Comparison of ENCODE assay signal across 9 mouse cellular contexts in genomic region chr11:100282549-100282948, GRCm38 (mm10). TPM values are rescaled to one million over a fixed set of nuclear protein-coding genes. Genes with fewer than 3 reads are reported as not detected.
DNase-seq lines count a peak whose midpoint lies in the region; ATAC-seq and TF ChIP-seq lines count a peak whose summit lies in the region.
"Had no signal": no experiment of that assay in that cellular context is flagged by ENCODE, and none has a peak within 500 bp of the region (broad histone marks: within the 10 kb centered on the region; RNA-seq: fewer than 3 reads in every experiment).

No protein-coding gene starts in this region.

- no peak overlapping the region for H3K27ac ChIP-seq in lung, postnatal 0 days (ENCODE audit: low read length)

- peak; percentile 16; the same call in 1 of the 2 replicates for ATAC-seq in lung, postnatal 0 days

- H3K4me2 ChIP-seq in lung, postnatal 0 days (replicated peaks; ENCODE audit: low read depth, low read length) = no peak overlapping the region

- H3K27me3 ChIP-seq in lung, postnatal 0 days (replicated peaks; ENCODE audit: insufficient read depth, low read length) = no peaks in the 10 kb centered on the region

- no peaks in the 10 kb centered on the region; the same call in 1 of the 2 replicates for H3K4me1 ChIP-seq in lung, postnatal 0 days (ENCODE audit: insufficient read depth, low read depth, low read length)

- H3K36me3 ChIP-seq in lung, postnatal 0 days (ENCODE audit: insufficient read depth, low read length) = no peaks in the 10 kb centered on the region

- no peaks in the 10 kb centered on the region for H3K9me3 ChIP-seq in lung, postnatal 0 days (ENCODE audit: low read length)

- no peak for TF ChIP-seq EP300 in lung, postnatal 0 days (IDR thresholded peaks at IDR 0.05)

- H3K9ac ChIP-seq in lung, postnatal 0 days (replicated peaks; ENCODE audit: low read depth) = no peak overlapping the region

- 25% methylated on average over 10 of the region's 10 CpGs for WGBS in lung, postnatal 0 days

- H3K4me3 ChIP-seq in lung, postnatal 0 days (ENCODE audit: low read depth, low read length) = no peak overlapping the region

- peak; percentile 72 to 76 for DNase-seq in B cell, adult 2 months
- DNase-seq in adipocyte (ENCODE audit: low spot score) = peak; percentile 88
- peak; percentile 89 for DNase-seq in embryo, embryonic 10.5 days (ENCODE audit: low spot score)
- DNase-seq in heart, adult 8-10 months (ENCODE audit: low spot score) = peak; percentile 62
- peak; percentile 83 to 89 for DNase-seq in kidney, postnatal 25 days
- peak; percentile 84 for DNase-seq in lung, postnatal 0 days (ENCODE audit: low spot score)
- DNase-seq in ovary, postnatal 36 days (ENCODE audit: low spot score) = peak; percentile 82
- DNase-seq in thymus, postnatal 14 days = peak; percentile 76

- TF ChIP-seq CTCF in lung, postnatal 0 days (IDR thresholded peaks at IDR 0.05) = peak; percentile 91

RNA-seq across cellular contexts. Expression of gene Krt42, which starts 12.9 kb away (rescaled TPM):
- total RNA-seq in heart, adult 8-10 months (2022) = not detected
- not detected in 2 replicates for polyA plus RNA-seq in lung, postnatal 0 days (2015; fragmentation: Nextera tagmentation; extraction: Ambion mirVana)

RNA-seq across cellular contexts. Expression of gene Krt17, which starts 21.7 kb away (rescaled TPM):
- total RNA-seq in heart, adult 8-10 months (2022) = not detected
- polyA plus RNA-seq in lung, postnatal 0 days (2015; fragmentation: Nextera tagmentation; extraction: Ambion mirVana) = 0.58 and 0.65 TPM in 2 replicates

RNA-seq across cellular contexts. Expression of gene Krt16, which starts 33.8 kb away (rescaled TPM):
- not detected for total RNA-seq in heart, adult 8-10 months (2022)
- polyA plus RNA-seq in lung, postnatal 0 days (2015; fragmentation: Nextera tagmentation; extraction: Ambion mirVana) = not detected in 2 replicates
- polyA plus RNA-seq: frontal cortex, adult 2 months had no signal

RNA-seq across cellular contexts. Expression of gene Eif1, which starts 37.1 kb away (rescaled TPM):
- 1,000 to 10,000 TPM; 1,527 to 1,967 (median 1,680) TPM for total RNA-seq in heart, adult 8-10 months (2022)
- 2,114 and 2,164 TPM in 2 replicates for polyA plus RNA-seq in lung, postnatal 0 days (2015; fragmentation: Nextera tagmentation; extraction: Ambion mirVana)

RNA-seq across cellular contexts. Expression of gene Gast, which starts 51.7 kb away (rescaled TPM):
- not detected for total RNA-seq in heart, adult 8-10 months (2022)
- not detected in 2 replicates for polyA plus RNA-seq in lung, postnatal 0 days (2015; fragmentation: Nextera tagmentation; extraction: Ambion mirVana)
- polyA plus RNA-seq: frontal cortex, adult 2 months had no signal
